Mouse (Mus musculus) kidney, postnatal 14 days (tissue): ENCODE data around the gene Mdga1.
"Not testable (repeated sequence)": the region's sequence is repeated elsewhere in the genome, so short reads cannot be mapped to it uniquely, and the experiment has no call there.

Source experiments
- DNase-seq: peaks from one replicate; pipeline ENCODE4 v3.0.0; 2022; ENCODE audit warnings: mixed read lengths

The Mdga1 gene

DNA sequence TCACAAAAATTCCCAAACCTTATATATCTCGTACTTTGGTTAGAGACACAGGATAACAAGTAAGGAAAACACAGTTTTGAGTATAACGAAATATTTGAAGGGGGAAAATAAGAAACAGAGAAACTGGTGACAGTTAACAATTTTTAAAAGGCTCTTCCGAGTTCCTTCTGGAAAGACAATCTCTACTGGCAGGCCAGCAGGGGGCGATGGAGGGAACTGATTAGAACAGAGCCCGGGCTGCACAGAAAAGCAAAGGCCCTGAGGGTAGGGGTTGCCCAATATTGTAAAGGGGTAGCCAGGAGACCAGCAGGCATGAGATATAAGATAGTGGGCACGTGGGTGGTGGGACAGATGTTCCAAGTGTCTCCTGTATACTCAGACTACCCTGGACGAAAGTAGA lies 173.8 kb downstream of the Mdga1 start:
- peak; percentile 64 for DNase-seq

GRCm38 (mm10) chr17:29795050-29795770 lies 174.7 kb downstream of the Mdga1 start:
- no peak for DNase-seq

DNA sequence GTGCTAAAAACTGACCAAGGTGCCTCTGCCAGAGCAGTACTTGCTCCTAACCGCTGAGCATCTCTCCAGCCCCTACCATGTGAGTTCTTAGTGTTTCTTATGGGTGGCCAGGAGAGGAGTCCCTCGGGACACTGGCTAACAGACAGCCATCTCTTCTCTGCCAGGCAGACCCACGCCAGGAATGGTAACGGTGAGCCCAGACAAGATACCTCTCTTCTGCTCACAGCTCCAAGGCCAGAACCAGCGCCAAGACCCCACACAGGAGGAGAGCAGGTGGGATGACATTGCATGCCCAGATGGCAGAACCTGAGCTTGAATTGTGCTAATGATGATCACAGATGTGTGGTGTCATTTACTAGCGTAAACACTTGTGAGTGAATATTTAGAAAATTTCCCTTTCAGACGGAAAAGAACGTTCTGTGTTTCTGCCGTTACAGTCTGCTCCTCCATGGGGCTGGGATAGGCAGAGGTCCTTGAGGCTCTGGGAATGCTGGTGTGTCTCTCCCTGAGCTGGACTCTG lies 178.3 kb downstream of the Mdga1 start:
- no peak for DNase-seq

- DNase-seq = no peak
Measured at GRCm38 (mm10) chr17:29790231-29790740, 179.6 kb downstream of the Mdga1 start.

DNA sequence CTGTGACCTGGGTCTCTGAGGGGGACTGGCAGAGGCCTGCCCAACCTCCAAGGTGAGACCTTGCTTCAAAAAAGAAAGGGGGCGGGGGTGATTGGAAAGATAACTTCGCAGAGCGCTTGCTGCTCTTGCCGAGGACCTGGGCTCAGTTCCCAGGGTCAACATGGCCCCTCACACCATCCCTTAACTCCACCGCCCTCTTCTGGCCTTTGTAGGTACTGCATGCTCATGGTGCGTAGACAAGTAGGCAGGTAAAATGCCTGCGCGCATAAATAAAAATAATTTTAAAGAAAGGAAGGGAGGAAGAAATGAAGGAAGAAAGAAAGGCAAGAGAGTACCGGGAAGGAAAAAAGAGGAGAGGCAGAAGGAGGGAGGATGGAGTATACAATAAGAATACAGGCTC lies 180.2 kb downstream of the Mdga1 start:
- DNase-seq = no peak

DNA sequence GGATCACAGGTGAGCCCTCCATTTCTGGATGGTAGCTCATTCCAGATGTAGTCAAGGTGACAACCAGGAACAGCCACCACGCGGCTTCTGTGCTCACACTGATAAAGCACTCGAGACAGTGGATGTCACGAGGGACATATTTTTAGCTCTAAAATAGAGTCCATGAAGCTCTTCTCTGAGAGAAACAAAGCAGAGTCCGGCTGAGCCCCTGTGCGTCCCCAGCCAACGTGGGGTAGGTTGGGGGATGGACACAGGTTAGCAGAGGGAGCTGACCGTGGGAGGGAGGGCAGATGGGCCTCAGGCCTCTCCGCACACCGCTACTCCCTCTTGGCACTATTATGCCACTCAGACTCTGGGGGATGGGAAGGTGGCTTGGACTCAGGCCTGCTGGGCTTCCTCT lies 181.3 kb downstream of the Mdga1 start:
- DNase-seq = no peak

- no peak for DNase-seq
Measured at GRCm38 (mm10) chr17:29784820-29785219, 185.1 kb downstream of the Mdga1 start.

GRCm38 (mm10) chr17:29781472-29781871 lies 188.4 kb downstream of the Mdga1 start:
- DNase-seq = not testable (repeated sequence)

GRCm38 (mm10) chr17:29778021-29778420 lies 191.9 kb downstream of the Mdga1 start:
- DNase-seq = no peak
